Mouse (Mus musculus): ENCODE results near the gene Gm8104.
"Not testable (repeated sequence)": the region's sequence is repeated elsewhere in the genome, so short reads cannot be mapped to it uniquely, and the experiment has no call there.

The Gm8104 gene

GRCm38 (mm10) chr14:43100301-43100700 lies at the start of gene Gm8104:
Gm8104 (plus strand) TSS chr14:43100601.
- not testable (repeated sequence) for DNase-seq (ENCODE audit: low spot score in 2 of 2)

GRCm38 (mm10) chr14:43058063-43058462 lies 42.3 kb upstream of the Gm8104 start:
- not testable (repeated sequence) for DNase-seq (ENCODE audit: low spot score in 2 of 2)

- DNase-seq (ENCODE audit: low spot score in 2 of 2), result not testable (repeated sequence)
These were observed 40.2 kb upstream of the Gm8104 start for GRCm38 (mm10) chr14:43060179-43060578.

GRCm38 (mm10) chr14:43076543-43076942 lies 23.9 kb upstream of the Gm8104 start, which contains the start of gene Gm8094:
Gm8094 (minus strand) TSS chr14:43076643.
- not testable (repeated sequence) for DNase-seq (ENCODE audit: low spot score in 2 of 2)

- DNase-seq (ENCODE audit: low spot score in 2 of 2), result peak in 1 of 2 experiments; percentile 13
These were observed 15.3 kb upstream of the Gm8104 start for GRCm38 (mm10) chr14:43084936-43085730.

- not testable (repeated sequence) for DNase-seq (ENCODE audit: low spot score in 2 of 2)
These were observed 11.1 kb upstream of the Gm8104 start for GRCm38 (mm10) chr14:43089103-43089919.

- DNase-seq (ENCODE audit: low spot score in 2 of 2), result not testable (repeated sequence)
These were observed 19.3 kb downstream of the Gm8104 start for GRCm38 (mm10) chr14:43119673-43120072.

GRCm38 (mm10) chr14:43126286-43126685 lies 25.9 kb downstream of the Gm8104 start:
- DNase-seq (ENCODE audit: low spot score in 2 of 2), result not testable (repeated sequence)
